Mouse (Mus musculus) kidney, embryonic 14.5 days (tissue): ENCODE measurements around the gene Hes3. TPM values are rescaled to one million over a fixed set of nuclear protein-coding genes. Genes with fewer than 3 reads are reported as not detected.

ENCODE experiments used
- ATAC-seq: fragments of 200-750 bp; cut with Nextera tagmentation; 2 replicates; pipeline ENCODE4 v1.8.0; 2017; ENCODE audit warnings: moderate number of reproducible peaks, mild to moderate bottlenecking, moderate TSS enrichment, moderate library complexity; ENCODE audit not compliant: low FRiP score, low TSS enrichment
- H3K27ac ChIP-seq: fragments of 300-500 bp; sonication (generic); 2 replicates; pipeline ENCODE4 v1.5.1; 2014; ENCODE audit warnings: low read depth, mild to moderate bottlenecking, low read length, moderate library complexity, mixed read lengths
- H3K27me3 ChIP-seq: fragments of 300-500 bp; sonication (generic); 2 replicates; pipeline ENCODE4 v1.6.1; 2014; ENCODE audit warnings: mild to moderate bottlenecking, low read length; ENCODE audit not compliant: control insufficient read depth, insufficient read depth
- H3K36me3 ChIP-seq: fragments of 300-500 bp; sonication (generic); 2 replicates; pipeline ENCODE4 v1.6.1; 2014; ENCODE audit warnings: low read length, mixed read lengths; ENCODE audit not compliant: control insufficient read depth, insufficient read depth
- H3K4me1 ChIP-seq: fragments of 300-500 bp; sonication (generic); 2 replicates; pipeline ENCODE4 v1.6.1; 2014; ENCODE audit warnings: low read length, mixed read lengths; ENCODE audit not compliant: control insufficient read depth, insufficient read depth
- H3K4me2 ChIP-seq: fragments of 300-500 bp; sonication (generic); replicated peaks from 2 replicates; pipeline ENCODE4 v1.6.1; 2014; ENCODE audit warnings: low read depth, mild to moderate bottlenecking, low read length
- H3K4me3 ChIP-seq: fragments of 300-500 bp; sonication (generic); 2 replicates; pipeline ENCODE4 v1.5.1; 2014; ENCODE audit warnings: mild to moderate bottlenecking, low read length
- H3K9ac ChIP-seq: fragments of 300-500 bp; sonication (generic); 2 replicates; pipeline ENCODE4 v1.6.1; 2014; ENCODE audit warnings: low read depth, mild to moderate bottlenecking, low read length, moderate library complexity
- H3K9me3 ChIP-seq: fragments of 300-500 bp; sonication (generic); 2 replicates; pipeline ENCODE4 v1.6.1; 2016; ENCODE audit warnings: low read length; ENCODE audit not compliant: control insufficient read depth
- WGBS: fragments of 180-500 bp; shearing (Covaris S2); extraction: QIAGEN DNeasy Blood & Tissue Kit; methylation state at CpG from one replicate; pipeline ENCODE4 v1.1.7; 2014; 5-methylcytosine and 5-hydroxymethylcytosine counted together
- polyA plus RNA-seq: library from polyadenylated mRNA; unstranded; fragments of >200 nt; fragmentation: Nextera tagmentation; extraction: Ambion mirVana; gene quantifications from 2 replicates; pipeline ENCODE4 v1.2.1, GENCODE M21; 2014

Gene Hes3
- polyA plus RNA-seq, 1 experiment from 2014 or later: not detected

DNA sequence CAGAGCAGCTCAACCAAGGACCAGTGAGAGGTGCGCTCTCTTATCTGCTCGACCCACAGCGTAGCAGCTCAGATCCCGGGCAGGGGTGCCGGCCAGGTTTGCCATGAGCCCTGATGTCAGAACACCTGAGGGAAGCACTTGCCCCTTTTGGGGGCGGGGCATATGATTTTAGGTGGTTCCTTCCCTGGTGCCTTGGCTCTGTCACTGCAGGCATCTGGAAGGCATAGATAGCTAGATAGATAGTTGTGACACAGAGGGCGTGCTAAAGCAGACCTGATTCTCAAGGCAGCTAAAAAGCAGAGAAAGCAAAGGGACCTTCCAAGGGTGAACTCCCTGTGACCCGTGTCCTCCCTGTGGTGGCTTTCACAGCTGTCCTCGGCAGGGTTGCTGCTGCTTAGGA is 28.4 kb downstream of the Hes3 start:
- Histone ChIP-seq H3K36me3 (no peaks in the 10 kb centered on the region; the same call in 1 of the 2 replicates), H3K27ac (no peak overlapping the region), H3K4me2 (no peak overlapping the region), H3K9ac (no peak overlapping the region), H3K27me3 (no peaks in the 10 kb centered on the region), H3K4me3 (no peak overlapping the region), H3K4me1 (peaks cover 31% of the 10 kb centered on the region), H3K9me3 (no peaks in the 10 kb centered on the region)
- no peak; the same call in 1 of the 2 replicates for ATAC-seq
- WGBS: 63% methylated on average over 9 of the region's 9 CpGs

DNA sequence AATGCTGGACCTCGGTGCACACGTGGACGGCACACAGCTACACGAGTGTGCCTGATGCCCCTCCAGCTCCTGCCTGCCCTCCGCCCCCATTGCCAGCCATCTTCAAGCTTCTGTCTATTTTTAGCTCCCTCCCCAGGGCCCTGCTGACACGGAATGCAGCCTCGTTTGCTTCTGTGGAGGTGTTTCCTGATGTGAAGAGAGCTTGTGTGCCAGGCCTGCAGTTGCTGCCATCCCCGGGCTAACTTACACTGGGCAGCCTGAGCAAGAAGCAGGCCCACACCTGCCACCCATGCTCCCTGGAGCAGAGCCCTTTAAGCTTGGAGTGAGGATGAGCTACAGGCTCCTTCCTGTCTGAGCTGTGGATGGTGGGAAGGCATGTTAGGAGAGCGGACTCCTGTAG is 29.3 kb downstream of the Hes3 start:
- ATAC-seq: no peak
- Histone ChIP-seq H3K9ac (no peak overlapping the region), H3K4me1 (peaks cover 31% of the 10 kb centered on the region), H3K9me3 (no peaks in the 10 kb centered on the region), H3K27me3 (no peaks in the 10 kb centered on the region), H3K4me3 (no peak overlapping the region), H3K27ac (no peak overlapping the region), H3K4me2 (no peak overlapping the region), H3K36me3 (no peaks in the 10 kb centered on the region; the same call in 1 of the 2 replicates)
- WGBS: 65% methylated on average over 9 of the region's 9 CpGs

DNA sequence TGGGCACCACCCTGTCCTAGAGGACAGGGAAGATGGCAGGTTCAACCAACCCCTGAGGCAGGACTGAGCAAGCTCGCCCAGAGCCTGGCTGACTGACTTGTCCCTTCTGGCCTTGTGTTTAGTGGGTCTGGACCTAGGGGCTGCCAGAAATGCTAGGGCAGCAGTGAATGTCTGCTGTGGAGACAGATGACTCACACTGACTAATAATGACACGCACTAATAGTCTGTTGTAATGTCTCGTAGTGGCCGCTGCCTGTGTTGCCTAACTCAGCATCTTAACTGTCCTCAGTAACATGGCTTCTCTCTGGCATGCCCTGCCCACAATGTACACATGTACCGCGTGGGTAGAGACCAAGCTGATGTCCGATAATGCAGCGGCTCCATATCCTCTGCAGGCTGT is 31.0 kb downstream of the Hes3 start:
- Histone ChIP-seq H3K4me1 (peaks cover 31% of the 10 kb centered on the region), H3K27me3 (no peaks in the 10 kb centered on the region), H3K4me2 (no peak overlapping the region), H3K27ac (no peak overlapping the region), H3K9me3 (no peaks in the 10 kb centered on the region), H3K36me3 (no peaks in the 10 kb centered on the region; the same call in 1 of the 2 replicates), H3K4me3 (no peak overlapping the region), H3K9ac (no peak overlapping the region)
- 92% methylated on average over 8 of the region's 8 CpGs for WGBS
- ATAC-seq: no peak

DNA sequence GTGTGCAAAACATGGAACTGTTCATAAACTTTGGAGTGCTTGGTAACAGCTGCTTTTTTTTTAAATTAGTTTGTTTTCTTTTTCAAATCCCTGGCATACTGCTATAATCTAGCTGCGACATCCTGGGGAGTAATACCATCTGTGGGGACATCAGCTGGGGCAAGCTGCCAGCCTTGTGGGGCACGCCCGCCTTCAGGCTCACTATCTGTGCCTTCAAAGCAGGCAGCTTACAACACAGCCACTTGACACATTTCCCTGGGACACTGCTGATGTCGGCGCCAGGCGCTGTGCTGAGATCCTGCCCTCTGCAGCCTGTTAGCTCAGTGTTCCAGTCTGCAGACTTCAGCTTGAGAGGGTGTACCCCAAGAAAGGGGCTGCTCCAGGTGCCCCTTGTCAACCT is 34.4 kb downstream of the Hes3 start:
- Histone ChIP-seq H3K4me1 (peaks cover 17% of the 10 kb centered on the region; the same call in 1 of the 2 replicates), H3K9me3 (no peaks in the 10 kb centered on the region), H3K36me3 (no peaks in the 10 kb centered on the region; the same call in 1 of the 2 replicates), H3K4me3 (no peak overlapping the region), H3K27me3 (no peaks in the 10 kb centered on the region), H3K9ac (peak overlapping the region; percentile 4), H3K4me2 (no peak overlapping the region), H3K27ac (no peak overlapping the region)
- 45% methylated on average over 6 of the region's 6 CpGs for WGBS
- no peak for ATAC-seq

DNA sequence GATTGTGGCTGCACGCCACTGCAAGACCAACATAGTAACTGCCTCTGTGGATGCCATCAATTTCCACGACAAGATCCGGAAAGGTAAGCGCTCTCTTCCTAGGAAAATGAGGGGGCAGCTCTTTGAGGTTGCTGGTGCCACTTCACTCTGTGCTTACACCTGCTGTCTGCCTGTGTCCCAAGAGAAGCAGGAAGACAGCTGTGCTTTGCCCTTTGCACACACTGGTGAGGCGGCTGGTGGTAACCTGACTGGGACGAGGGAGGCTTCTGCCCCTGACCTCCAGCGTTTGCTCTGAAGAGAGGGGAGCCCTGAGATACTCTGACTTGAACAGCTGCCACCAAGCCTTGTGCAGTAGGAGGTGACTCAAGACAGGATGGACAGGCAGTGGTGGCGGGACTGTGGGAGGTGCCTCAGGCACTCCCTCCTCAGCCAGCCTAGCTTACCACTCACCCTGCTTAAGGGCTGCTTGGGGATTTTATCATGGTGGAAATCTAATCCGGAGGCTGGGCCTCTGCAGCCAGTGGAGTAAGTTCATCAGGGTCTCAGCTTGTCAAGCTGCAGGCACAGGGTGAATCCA is 38.2 kb downstream of the Hes3 start:
- no peaks in the 10 kb centered on the region; the same call in 1 of the 2 replicates for H3K36me3 ChIP-seq
- H3K4me3 ChIP-seq: no peak overlapping the region
- no peaks in the 10 kb centered on the region for H3K27me3 ChIP-seq
- H3K9me3 ChIP-seq: no peaks in the 10 kb centered on the region
- 28% methylated on average over 9 of the region's 9 CpGs for WGBS
- no peak overlapping the region for H3K4me2 ChIP-seq
- peak; percentile 89 for ATAC-seq
- H3K27ac ChIP-seq: peak overlapping the region; percentile 47; the same call in 1 of the 2 replicates
- no peak overlapping the region for H3K9ac ChIP-seq
- peaks cover 7% of the 10 kb centered on the region; the same call in 1 of the 2 replicates for H3K4me1 ChIP-seq

DNA sequence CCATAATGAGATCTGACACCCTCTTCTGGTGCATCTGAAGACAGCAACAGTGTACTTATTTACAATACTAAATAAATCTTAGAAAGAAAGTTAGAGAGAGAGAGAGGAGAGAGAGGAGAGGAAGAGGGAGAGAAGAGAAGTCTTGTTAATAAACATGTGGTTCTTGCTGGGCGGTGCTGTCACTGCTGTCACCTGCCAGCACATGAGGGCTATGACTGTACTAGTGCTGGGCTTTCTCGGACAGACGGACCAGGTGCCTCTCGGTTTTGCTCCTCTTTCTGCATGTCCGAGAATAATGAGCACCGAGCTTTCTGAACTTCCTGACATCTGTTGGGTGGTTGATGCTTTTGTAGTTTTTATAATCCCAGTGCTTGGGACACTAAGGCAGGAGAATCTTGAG is 40.8 kb downstream of the Hes3 start:
- no peak overlapping the region for H3K27ac ChIP-seq
- no peak for ATAC-seq
- no peaks in the 10 kb centered on the region; the same call in 1 of the 2 replicates for H3K36me3 ChIP-seq
- no peak overlapping the region for H3K4me3 ChIP-seq
- 84% methylated on average over 6 of the region's 6 CpGs for WGBS
- H3K4me1 ChIP-seq: peaks cover 7% of the 10 kb centered on the region; the same call in 1 of the 2 replicates
- no peaks in the 10 kb centered on the region for H3K27me3 ChIP-seq
- H3K4me2 ChIP-seq: no peak overlapping the region
- no peaks in the 10 kb centered on the region for H3K9me3 ChIP-seq
- H3K9ac ChIP-seq: no peak overlapping the region

DNA sequence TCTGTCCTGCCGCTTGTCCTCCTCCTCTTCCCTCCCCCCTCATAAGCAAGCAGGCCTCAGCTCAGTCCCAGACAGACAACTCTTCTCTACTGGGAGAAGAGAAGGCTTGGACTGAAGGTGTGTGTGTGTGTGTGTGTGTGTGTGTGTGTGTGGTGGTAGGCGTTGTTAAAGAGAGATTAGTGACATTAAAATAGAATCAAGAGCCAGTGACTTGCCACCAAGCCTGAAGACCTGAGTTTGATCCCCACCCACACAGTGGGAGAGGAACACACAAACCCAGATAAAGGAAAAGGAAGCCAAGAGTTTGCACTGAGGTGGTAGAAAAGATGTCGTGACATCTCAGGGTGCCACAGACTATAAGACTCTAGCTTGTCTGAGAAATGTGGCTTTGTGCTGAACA is 44.3 kb downstream of the Hes3 start:
- no peaks in the 10 kb centered on the region for H3K9me3 ChIP-seq
- no peaks in the 10 kb centered on the region for H3K4me1 ChIP-seq
- 80% methylated on average over 3 of the region's 3 CpGs for WGBS
- H3K4me3 ChIP-seq: no peak overlapping the region
- H3K36me3 ChIP-seq: no peaks in the 10 kb centered on the region
- H3K27me3 ChIP-seq: no peaks in the 10 kb centered on the region
- H3K9ac ChIP-seq: no peak overlapping the region
- no peak for ATAC-seq
- no peak overlapping the region for H3K27ac ChIP-seq
- no peak overlapping the region for H3K4me2 ChIP-seq

DNA sequence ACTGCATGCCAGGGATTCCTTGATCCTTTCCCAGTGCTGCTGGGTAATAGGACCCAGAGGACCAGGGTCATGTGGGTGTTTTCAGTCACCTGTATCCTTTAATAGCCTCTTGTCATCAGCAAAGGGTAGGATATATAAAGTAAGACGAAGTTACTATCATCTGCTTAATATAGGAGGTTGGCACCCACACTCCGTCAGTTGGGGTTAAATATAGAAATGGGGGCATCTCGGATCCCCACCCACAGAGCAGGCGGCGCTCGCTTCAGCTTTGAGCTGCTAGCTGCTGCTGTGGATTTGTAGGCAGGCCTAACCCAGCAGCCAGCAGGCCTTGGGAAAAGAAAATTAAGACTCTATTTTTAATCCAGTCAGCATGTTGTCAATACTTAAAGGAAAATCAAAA is 45.5 kb downstream of the Hes3 start:
- Histone ChIP-seq H3K4me3 (no peak overlapping the region), H3K27ac (no peak overlapping the region), H3K36me3 (no peaks in the 10 kb centered on the region), H3K4me1 (no peaks in the 10 kb centered on the region), H3K9me3 (no peaks in the 10 kb centered on the region), H3K4me2 (no peak overlapping the region), H3K9ac (no peak overlapping the region), H3K27me3 (no peaks in the 10 kb centered on the region)
- 81% methylated on average over 6 of the region's 6 CpGs for whole genome bisulfite sequencing
- no peak for ATAC-seq

DNA sequence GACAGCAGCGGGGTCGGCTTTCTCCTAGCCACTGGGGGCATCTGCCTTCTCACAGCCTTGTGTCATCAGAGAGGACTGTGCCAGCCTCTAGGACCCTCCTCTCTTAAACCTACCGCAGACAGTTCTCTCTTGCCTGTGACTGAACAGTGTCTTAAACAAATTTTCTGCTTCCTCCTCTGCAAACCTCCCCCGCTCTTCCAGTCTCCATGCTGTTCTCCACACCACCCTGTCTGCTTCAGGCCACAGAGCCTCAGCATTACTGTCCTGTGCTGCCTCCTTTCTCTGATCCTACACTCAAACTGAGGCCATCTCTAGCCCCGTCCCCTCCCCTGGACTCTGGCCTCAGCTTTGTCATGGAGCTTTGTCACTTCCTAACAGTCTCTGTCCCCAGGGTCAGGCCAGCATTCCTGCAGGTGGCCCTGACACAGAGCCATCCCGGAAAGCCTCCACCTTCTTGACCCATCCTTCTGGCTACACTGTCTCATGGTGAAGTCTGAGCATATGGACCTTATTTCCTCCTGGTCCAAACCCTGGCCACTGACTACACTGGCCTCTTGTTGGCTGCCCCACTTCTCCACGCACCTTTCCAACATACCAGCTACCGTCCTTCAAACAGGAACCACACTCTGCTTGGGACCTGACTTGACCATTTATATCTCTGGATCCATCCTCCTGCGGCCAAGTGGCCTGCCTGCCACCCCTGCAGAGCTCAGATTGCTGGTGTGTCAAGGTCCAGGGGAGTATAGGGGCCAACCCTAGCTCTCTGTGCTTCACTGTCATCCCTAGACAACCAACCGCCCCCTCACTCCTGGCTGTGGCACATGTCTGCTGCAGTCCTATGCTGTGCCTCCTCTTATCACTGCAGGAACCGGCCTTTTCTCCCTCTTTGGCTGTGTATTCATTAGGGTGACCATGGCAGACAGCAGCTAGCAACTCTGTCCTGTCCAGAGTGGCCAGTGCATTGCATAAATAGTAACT is 46.6 kb downstream of the Hes3 start:
- Histone ChIP-seq H3K27me3 (no peaks in the 10 kb centered on the region), H3K4me2 (no peak overlapping the region), H3K9me3 (no peaks in the 10 kb centered on the region), H3K27ac (no peak overlapping the region), H3K9ac (no peak overlapping the region), H3K4me3 (no peak overlapping the region), H3K36me3 (no peaks in the 10 kb centered on the region; the same call in 1 of the 2 replicates), H3K4me1 (no peaks in the 10 kb centered on the region)
- no peak for ATAC-seq
- 64% methylated on average over 11 of the region's 11 CpGs for WGBS
